Mouse (Mus musculus) layer of hippocampus, adult 2 months (tissue): ENCODE data around the gene Sirt7. TPM values are rescaled to one million over a fixed set of nuclear protein-coding genes. Genes with fewer than 3 reads are reported as not detected.

Source experiments
- DNase-seq, 2 experiments: peaks; one replicate each; pipeline ENCODE4 v3.0.0; 2022; ENCODE audit warnings: low spot score in 2 of 2
- H3K27ac ChIP-seq: fragments of 200-600 bp; 2 replicates; pipeline ENCODE4 v1.8.1; 2022
- H3K4me3 ChIP-seq: fragments of 200-600 bp; 2 replicates; pipeline ENCODE4 v1.8.1; 2022; ENCODE audit warnings: mild to moderate bottlenecking
- CTCF ChIP-seq: fragments of 200-600 bp; conservative IDR thresholded peaks from 2 replicates; pipeline ENCODE4 v1.8.1; 2022; ENCODE audit warnings: antibody characterized with exemption, mild to moderate bottlenecking, moderate library complexity
- long read RNA-seq, 2 experiments: library from polyadenylated mRNA; stranded (forward); transcript quantifications; one replicate each; pipeline ENCODE4 v2.0.0; 2021; ENCODE audit warnings: borderline mapping rate in 2 of 2
- total RNA-seq, 2 experiments: library from RNA; stranded (reverse); gene quantifications; 2 replicates each; pipeline ENCODE4 v1.2.3; 2021

Gene Sirt7
- 10 to 100 TPM; 42.9 to 46.4 TPM for total RNA-seq
- long read RNA-seq, experiment 1, transcript Sirt7-201 (10 exons, 1,727 nt): major isoform, 13 of 41 reads
- long read RNA-seq, experiment 1, partial matches to known transcripts: 10 of 41 reads
- long read RNA-seq, experiment 1, other reads (novel, unspliced or antisense): 18 of 41 reads
- long read RNA-seq, experiment 2, transcript Sirt7-201 (10 exons, 1,727 nt): major isoform, 14 of 64 reads
- long read RNA-seq, experiment 2, partial matches to known transcripts: 10 of 64 reads
- long read RNA-seq, experiment 2, other reads (novel, unspliced or antisense): 37 of 64 reads

- Histone ChIP-seq H3K4me3 (peak within 1 kb of the TSS; percentile 63), H3K27ac (peak within 1 kb of the TSS; percentile 86)
- no peak for DNase-seq
- TF ChIP-seq CTCF: no peak
Observed at GRCm38 (mm10) chr11:120625152-120625775, at the start of gene Sirt7. TSS of gene Sirt7 (minus strand) at chr11:120625240.

DNA sequence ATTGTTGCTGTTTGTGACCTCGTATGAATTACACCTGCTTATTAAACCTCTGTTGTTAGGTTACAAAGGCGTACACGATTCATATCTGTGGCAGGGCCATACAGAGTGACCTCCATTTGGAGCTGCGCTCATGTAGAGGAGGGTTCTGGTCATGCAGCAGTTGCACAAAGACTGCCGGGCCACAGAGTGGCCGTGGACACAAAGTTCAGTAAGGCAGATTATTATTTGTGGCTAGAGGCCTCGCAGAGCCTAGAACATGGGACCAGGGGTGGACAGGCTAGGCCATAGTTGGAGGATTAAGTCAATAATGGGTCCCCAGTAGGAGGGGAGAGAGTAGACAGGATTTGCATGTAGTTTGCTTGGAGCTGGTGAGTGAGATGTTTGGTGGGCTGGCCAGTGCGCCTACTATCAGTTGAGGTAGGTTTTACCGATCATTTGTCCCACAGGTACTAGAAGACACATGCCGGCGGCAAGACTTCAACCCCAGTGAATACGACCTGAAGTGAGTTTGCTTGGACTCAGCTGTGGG lies 48.6 kb upstream of the Sirt7 start:
- peak overlapping the region; percentile 79 for H3K4me3 ChIP-seq
- no peak for DNase-seq
- peak overlapping the region; percentile 95 for H3K27ac ChIP-seq
- no peak for TF ChIP-seq CTCF

GRCm38 (mm10) chr11:120672687-120673593 lies 47.9 kb upstream of the Sirt7 start, which contains the start of gene Aspscr1:
TSS of gene Aspscr1 (plus strand) at chr11:120672973.
- Histone ChIP-seq H3K27ac (peak within 1 kb of the TSS; percentile 95), H3K4me3 (peak within 1 kb of the TSS; percentile 79)
- DNase-seq: peak; percentile 90 to 91
- TF ChIP-seq CTCF: 0 out of 2 replicates have a peak, but pooled peaks have one; percentile 8

DNA sequence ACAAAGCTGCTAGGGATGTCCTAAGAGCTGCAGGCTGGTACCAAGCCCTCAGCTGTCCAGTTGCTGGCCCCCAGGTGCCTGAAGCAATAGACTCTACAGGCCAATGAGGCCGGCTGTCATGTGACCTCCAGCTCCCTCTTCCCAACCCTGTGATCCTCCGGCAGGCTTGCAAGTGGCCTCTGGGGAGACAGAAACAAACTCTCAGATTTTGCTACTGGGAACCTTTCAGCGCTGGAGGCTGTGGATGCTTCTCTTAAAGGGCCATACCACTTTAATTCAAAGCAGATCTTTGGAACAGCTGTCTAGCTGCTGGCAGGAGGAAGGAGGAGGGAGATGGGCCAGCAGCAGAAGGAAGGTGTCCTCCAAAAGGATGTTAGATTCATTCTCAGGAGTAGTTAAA lies 41.6 kb upstream of the Sirt7 start:
- no peak for DNase-seq
- Histone ChIP-seq H3K27ac (no peak overlapping the region), H3K4me3 (no peak overlapping the region)
- TF ChIP-seq CTCF: no peak

DNA sequence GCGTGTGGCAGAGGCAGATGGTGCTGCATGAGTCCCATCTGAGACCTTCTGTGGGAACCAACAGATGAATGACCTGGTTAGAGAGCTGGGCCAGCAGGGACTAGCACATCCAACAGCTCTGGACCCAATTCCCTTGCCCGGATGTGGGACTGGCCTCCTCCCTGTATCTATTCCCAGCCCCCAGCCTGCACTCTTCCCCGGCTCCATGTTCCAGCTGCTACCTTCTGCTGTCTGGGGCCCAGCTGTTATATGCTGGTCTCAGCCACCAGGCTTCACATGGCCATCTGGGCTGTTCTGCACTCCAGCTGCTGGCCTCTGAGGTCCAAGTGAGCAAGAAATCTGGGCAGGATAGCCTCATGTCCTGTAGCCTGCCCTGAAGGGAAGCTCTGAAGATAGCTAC lies 40.4 kb upstream of the Sirt7 start:
- no peak for DNase-seq
- TF ChIP-seq CTCF: no peak
- Histone ChIP-seq H3K4me3 (no peak overlapping the region), H3K27ac (no peak overlapping the region)

- H3K27ac ChIP-seq: no peak overlapping the region
- no peak overlapping the region for H3K4me3 ChIP-seq
- no peak for TF ChIP-seq CTCF
- DNase-seq: no peak
Observed at GRCm38 (mm10) chr11:120663714-120664113, 38.7 kb upstream of the Sirt7 start.

DNA sequence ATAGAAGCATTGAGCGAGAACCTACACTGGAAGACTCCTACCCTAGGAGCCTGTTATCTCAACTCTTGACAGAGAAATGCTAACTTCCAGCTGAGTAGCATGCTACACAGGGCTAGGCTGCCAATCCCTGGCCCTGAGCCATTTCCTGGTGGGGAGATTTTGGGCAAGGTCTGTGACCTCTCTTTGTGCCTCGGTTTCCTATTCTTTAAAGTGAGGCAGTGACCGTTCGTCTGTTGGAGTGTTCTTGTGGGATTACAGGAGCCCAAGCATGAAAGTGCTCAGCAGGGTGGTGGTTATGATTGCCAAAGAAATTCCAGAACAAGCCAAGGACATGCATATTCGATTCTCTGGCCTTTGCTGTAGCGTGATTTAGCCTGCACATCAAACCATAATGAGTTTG lies 37.7 kb upstream of the Sirt7 start:
- TF ChIP-seq CTCF: no peak
- DNase-seq: no peak
- no peak overlapping the region for H3K27ac ChIP-seq
- H3K4me3 ChIP-seq: no peak overlapping the region

GRCm38 (mm10) chr11:120661076-120661460 lies 36.0 kb upstream of the Sirt7 start, which contains the start of gene Notum:
TSS of gene Notum (minus strand) at chr11:120661175.
- DNase-seq: no peak
- no peak for TF ChIP-seq CTCF
- peak within 1 kb of the TSS; percentile 73 for H3K27ac ChIP-seq

GRCm38 (mm10) chr11:120660301-120661075 lies 35.4 kb upstream of the Sirt7 start:
- DNase-seq: no peak
- H3K4me3 ChIP-seq: peak overlapping the region; percentile 49
- TF ChIP-seq CTCF: peak; percentile 67
- H3K27ac ChIP-seq: peak overlapping the region; percentile 73

More at GRCm38 (mm10) chr11:120661076-120661460, 36.0 kb upstream of the Sirt7 start, which contains the start of gene Notum:
- peak within 1 kb of the TSS; percentile 49 for H3K4me3 ChIP-seq

DNA sequence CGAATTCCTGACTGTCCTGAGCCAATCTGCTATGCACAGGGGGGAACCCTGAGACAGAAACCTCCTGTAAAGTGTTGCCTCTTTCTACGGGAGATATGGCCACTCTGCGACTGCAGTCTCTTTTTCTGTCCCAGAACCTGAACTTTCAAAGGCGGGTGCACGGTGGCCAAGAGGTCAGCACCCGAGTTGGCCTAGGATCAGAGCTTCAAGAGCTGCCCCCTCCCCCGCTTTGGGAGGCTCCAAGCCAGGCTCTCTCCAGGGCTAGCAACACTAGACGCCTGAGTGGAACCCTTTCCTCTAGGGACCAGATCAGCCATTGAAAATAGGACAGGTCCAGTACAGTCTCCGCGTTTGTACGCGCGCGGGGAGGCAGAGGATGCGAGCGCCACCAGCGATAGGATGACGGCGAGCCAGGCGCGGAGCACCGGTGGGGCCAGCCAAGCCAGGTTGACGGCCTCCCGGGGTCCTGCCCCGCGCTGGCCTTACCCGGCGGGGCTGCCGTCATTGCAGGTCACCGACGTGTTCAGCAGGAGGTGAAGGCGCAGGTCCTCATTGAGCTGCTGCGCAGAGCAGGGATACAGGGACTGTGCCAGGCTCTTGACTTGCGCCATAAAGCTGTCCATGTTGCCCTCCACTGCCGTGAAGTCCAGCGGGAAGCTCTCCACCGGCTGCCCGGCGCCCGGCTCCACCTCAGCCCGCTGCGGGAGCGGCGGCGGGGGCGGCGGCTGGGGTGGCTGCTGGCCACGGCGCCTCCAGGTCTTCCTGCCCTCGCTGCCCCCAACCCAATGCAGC lies 34.7 kb upstream of the Sirt7 start:
- peak overlapping the region; percentile 49 for H3K4me3 ChIP-seq

DNA sequence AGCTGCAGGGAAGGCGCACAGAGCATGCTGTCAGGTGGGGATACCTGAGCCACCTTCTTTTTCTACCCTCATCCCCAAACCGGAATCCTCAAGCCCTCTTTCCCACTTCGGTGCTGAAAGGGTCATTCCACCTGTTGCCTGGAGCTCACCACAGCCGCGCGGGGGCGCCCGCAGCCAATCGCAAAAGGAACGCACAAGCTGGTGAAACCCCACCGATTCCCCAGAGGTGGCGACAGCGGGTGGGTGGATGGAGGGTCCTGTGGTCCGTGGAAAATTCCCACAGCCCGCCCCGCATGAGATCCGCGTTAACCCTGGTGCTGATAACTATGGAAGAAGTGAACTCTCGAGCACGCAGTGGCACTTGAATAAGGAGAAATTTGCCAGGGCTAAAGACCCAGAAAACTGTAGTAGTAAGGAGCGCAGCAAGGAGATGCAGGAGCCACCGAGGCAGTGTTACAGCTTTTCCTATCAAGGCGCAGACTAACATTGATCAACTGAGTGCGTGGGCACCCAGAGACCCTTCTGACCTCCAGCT lies 33.9 kb upstream of the Sirt7 start:
- peak overlapping the region; percentile 49 for H3K4me3 ChIP-seq
- TF ChIP-seq CTCF: peak; percentile 89
- peak; percentile 78 to 84 for DNase-seq
- no peak overlapping the region for H3K27ac ChIP-seq

More for the DNA sequence above, 34.7 kb upstream of the Sirt7 start:
- no peak for TF ChIP-seq CTCF
- H3K27ac ChIP-seq: peak overlapping the region; percentile 73
- DNase-seq: no peak
